Mouse (Mus musculus): Measurements from ENCODE around the gene Amd1. TPM values are rescaled to one million over a fixed set of nuclear protein-coding genes. Genes with fewer than 3 reads are reported as not detected.
A peak's percentile ranks its signal among the peaks of the same experiment; 100 is the strongest.

Gene Amd1
- polyA plus RNA-seq, 1 experiment from 2014 or later, result 47.5 TPM

- ATAC-seq (ENCODE audit: low FRiP score), result no peak
- no peak for DNase-seq (ENCODE audit: low spot score)
- Histone ChIP-seq H3K36me3 (replicated peaks; ENCODE audit: control insufficient read depth, insufficient read depth) (no peaks in the 10 kb centered on the region), H3K9ac (no peak overlapping the region), H3K9me3 (ENCODE audit: control insufficient read depth, low read length) (no peaks in the 10 kb centered on the region), H3K27ac (no peak overlapping the region), H3K27me3 (ENCODE audit: control insufficient read depth, insufficient read depth, low read length) (no peaks in the 10 kb centered on the region), H3K4me1 (replicated peaks; ENCODE audit: control insufficient read depth, insufficient read depth, low read length) (peaks cover 8% of the 10 kb centered on the region; the same call in 1 of the 2 replicates), H3K4me3 (replicated peaks; ENCODE audit: low read length) (no peak overlapping the region), H3K4me2 (replicated peaks) (no peak overlapping the region)
- 59% methylated on average over 5 of the region's 5 CpGs for WGBS
Measured at GRCm38 (mm10) chr10:40260305-40260704, 41.7 kb downstream of the Amd1 start.

GRCm38 (mm10) chr10:40259542-40259941, 42.4 kb downstream of the Amd1 start:
- DNase-seq (ENCODE audit: low spot score), result no peak
- no peaks in the 10 kb centered on the region for H3K27me3 ChIP-seq (ENCODE audit: control insufficient read depth, insufficient read depth, low read length)
- ATAC-seq (ENCODE audit: low FRiP score), result no peak
- 0 out of 2 replicates have a peak, but pooled peaks cover under 1% of the 10 kb centered on the region for H3K36me3 ChIP-seq (replicated peaks; ENCODE audit: control insufficient read depth, insufficient read depth)
- H3K9ac ChIP-seq, result no peak overlapping the region
- no peaks in the 10 kb centered on the region for H3K9me3 ChIP-seq (ENCODE audit: control insufficient read depth, low read length)
- H3K4me1 ChIP-seq (replicated peaks; ENCODE audit: control insufficient read depth, insufficient read depth, low read length), result peaks cover 8% of the 10 kb centered on the region; the same call in 1 of the 2 replicates
- 19% methylated on average over 8 of the region's 8 CpGs for WGBS
- H3K4me2 ChIP-seq (replicated peaks), result no peak overlapping the region
- no peak overlapping the region for H3K4me3 ChIP-seq (replicated peaks; ENCODE audit: low read length)
- no peak overlapping the region for H3K27ac ChIP-seq

DNA sequence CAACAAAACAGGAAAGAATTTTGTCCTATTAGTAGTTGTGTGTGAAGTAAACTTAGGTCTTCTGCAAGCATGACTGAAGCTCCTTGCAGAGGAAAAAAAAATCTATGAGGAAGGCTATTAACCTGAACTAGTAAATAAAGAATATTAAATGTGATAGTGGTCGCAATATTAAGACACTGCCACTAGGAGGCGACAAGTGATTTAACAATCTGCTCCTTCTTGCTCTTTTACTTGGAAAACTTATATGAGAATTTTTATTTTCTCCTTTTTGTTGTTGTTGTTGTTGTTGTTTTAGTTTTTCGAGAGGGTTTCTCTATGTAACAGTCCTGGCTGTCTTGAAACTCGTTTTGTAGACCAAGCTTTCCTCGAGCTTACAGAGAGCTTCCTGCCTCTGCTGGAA, 43.0 kb downstream of the Amd1 start:
- Histone ChIP-seq H3K36me3 (replicated peaks; ENCODE audit: control insufficient read depth, insufficient read depth) (peaks cover 6% of the 10 kb centered on the region; the same call in 1 of the 2 replicates), H3K27ac (peak overlapping the region; percentile 93), H3K9me3 (ENCODE audit: control insufficient read depth, low read length) (no peaks in the 10 kb centered on the region), H3K4me1 (replicated peaks; ENCODE audit: control insufficient read depth, insufficient read depth, low read length) (peaks cover 8% of the 10 kb centered on the region; the same call in 1 of the 2 replicates), H3K4me3 (replicated peaks; ENCODE audit: low read length) (peak overlapping the region; percentile 65), H3K4me2 (replicated peaks) (peak overlapping the region; percentile 73), H3K9ac (peak overlapping the region; percentile 83; the same call in 1 of the 2 replicates), H3K27me3 (ENCODE audit: control insufficient read depth, insufficient read depth, low read length) (no peaks in the 10 kb centered on the region)
- 5% methylated on average over 5 of the region's 5 CpGs for WGBS
- ATAC-seq (ENCODE audit: low FRiP score) (no peak), DNase-seq (ENCODE audit: low spot score) (peak; percentile 76)

GRCm38 (mm10) chr10:40258401-40258966, 43.5 kb downstream of the Amd1 start:
- under 1% methylated on average over 12 of the region's 12 CpGs for WGBS
- Histone ChIP-seq H3K4me3 (replicated peaks; ENCODE audit: low read length) (peak overlapping the region; percentile 65), H3K4me1 (replicated peaks; ENCODE audit: control insufficient read depth, insufficient read depth, low read length) (peaks cover 8% of the 10 kb centered on the region; the same call in 1 of the 2 replicates), H3K9me3 (ENCODE audit: control insufficient read depth, low read length) (no peaks in the 10 kb centered on the region), H3K27me3 (ENCODE audit: control insufficient read depth, insufficient read depth, low read length) (no peaks in the 10 kb centered on the region), H3K36me3 (replicated peaks; ENCODE audit: control insufficient read depth, insufficient read depth) (peaks cover 9% of the 10 kb centered on the region), H3K4me2 (replicated peaks) (peak overlapping the region; percentile 73), H3K27ac (peak overlapping the region; percentile 93), H3K9ac (peak overlapping the region; percentile 83)
- DNase-seq (ENCODE audit: low spot score), result peak; percentile 84
- ATAC-seq (ENCODE audit: low FRiP score), result peak; percentile 78

DNA sequence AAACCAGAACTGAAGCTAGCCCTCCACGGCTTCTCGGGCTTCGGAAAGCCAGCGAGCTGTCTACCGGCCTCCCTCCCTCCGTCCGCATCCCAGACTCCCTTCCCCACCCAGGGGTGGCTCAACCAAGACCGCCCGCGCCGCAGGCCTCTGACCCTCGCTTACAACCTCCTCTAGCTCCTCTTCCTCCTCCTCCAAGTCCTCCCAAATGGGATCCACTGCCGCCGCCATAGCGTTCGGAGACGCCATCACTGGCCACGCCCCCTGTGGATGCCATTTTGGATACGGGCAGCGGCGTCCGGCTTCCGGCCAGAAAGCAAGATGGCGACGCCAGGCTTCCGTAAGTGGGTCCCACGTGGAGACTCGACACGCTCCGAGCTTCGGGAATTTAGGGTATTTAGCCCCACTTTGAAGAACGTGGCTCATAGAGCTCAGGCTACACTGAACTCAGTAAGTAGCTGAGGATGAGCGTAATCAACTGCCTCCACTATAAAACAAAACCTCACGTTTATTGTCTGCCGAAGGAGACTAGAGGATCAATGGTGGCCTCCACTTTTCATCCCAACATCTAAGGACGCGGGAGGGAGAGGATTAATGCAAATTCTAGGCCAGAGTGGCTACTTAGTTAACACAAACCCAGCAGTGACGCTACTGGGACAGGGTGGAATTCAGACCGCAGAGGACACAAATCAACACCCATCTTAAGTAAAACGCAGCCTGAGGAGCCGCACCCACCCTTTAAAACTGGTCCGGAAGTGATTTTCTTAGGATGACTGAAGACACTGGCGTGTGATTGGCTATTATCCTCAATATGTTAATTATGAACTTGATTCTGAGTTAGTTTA, 44.4 kb downstream of the Amd1 start, which contains the start of gene Gtf3c6:
Gtf3c6 (minus strand) TSS at position 695 of the 842 bp plus-strand sequence.
- peak within 1 kb of the TSS; percentile 65 for H3K4me3 ChIP-seq (replicated peaks; ENCODE audit: low read length)
- no peaks in the 10 kb centered on the region for H3K9me3 ChIP-seq (ENCODE audit: control insufficient read depth, low read length)
- peak within 1 kb of the TSS; percentile 93 for H3K27ac ChIP-seq
- DNase-seq (ENCODE audit: low spot score), result peak; percentile 95
- peaks cover 18% of the 10 kb centered on the region for H3K36me3 ChIP-seq (replicated peaks; ENCODE audit: control insufficient read depth, insufficient read depth)
- under 1% methylated on average over 43 of the region's 43 CpGs for WGBS
- ATAC-seq (ENCODE audit: low FRiP score), result peak; percentile 83
- peak within 1 kb of the TSS; percentile 73 for H3K4me2 ChIP-seq (replicated peaks)
- H3K27me3 ChIP-seq (ENCODE audit: control insufficient read depth, insufficient read depth, low read length), result no peaks in the 10 kb centered on the region
- peaks cover 8% of the 10 kb centered on the region; the same call in 1 of the 2 replicates for H3K4me1 ChIP-seq (replicated peaks; ENCODE audit: control insufficient read depth, insufficient read depth, low read length)
- H3K9ac ChIP-seq, result peak within 1 kb of the TSS; percentile 83

DNA sequence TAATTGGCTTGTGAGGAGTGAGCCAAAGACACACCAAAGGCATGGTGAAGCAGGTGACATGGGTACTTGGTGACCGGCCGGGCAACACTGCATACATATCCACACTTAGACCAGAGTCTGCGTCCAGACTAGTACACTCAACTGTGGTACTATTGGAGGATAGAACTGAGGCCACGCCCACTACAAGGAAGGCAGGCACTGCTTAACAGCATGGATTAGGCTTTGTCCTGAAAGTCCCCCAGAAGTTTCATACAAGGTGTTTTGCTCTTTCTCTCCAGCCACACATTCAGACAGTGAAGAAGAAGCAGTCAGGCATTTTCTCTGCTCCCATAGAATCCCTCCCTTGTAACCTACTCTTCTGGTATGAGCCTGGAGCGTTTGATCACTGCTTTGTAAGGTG, 45.3 kb downstream of the Amd1 start:
- peak overlapping the region; percentile 73 for H3K4me2 ChIP-seq (replicated peaks)
- WGBS, result 4% methylated on average over 5 of the region's 5 CpGs
- H3K9me3 ChIP-seq (ENCODE audit: control insufficient read depth, low read length), result no peaks in the 10 kb centered on the region
- no peaks in the 10 kb centered on the region for H3K27me3 ChIP-seq (ENCODE audit: control insufficient read depth, insufficient read depth, low read length)
- ATAC-seq (ENCODE audit: low FRiP score) (peak; percentile 83), DNase-seq (ENCODE audit: low spot score) (peak; percentile 75)
- peaks cover 8% of the 10 kb centered on the region; the same call in 1 of the 2 replicates for H3K4me1 ChIP-seq (replicated peaks; ENCODE audit: control insufficient read depth, insufficient read depth, low read length)
- H3K4me3 ChIP-seq (replicated peaks; ENCODE audit: low read length), result peak overlapping the region; percentile 65
- H3K27ac ChIP-seq, result peak overlapping the region; percentile 93
- peak overlapping the region; percentile 83 for H3K9ac ChIP-seq
- H3K36me3 ChIP-seq (replicated peaks; ENCODE audit: control insufficient read depth, insufficient read depth), result peaks cover 27% of the 10 kb centered on the region

GRCm38 (mm10) chr10:40250969-40251368, 51.0 kb downstream of the Amd1 start:
- 91% methylated on average over 6 of the region's 6 CpGs for WGBS
- Histone ChIP-seq H3K4me3 (replicated peaks; ENCODE audit: low read length) (no peak overlapping the region), H3K36me3 (replicated peaks; ENCODE audit: control insufficient read depth, insufficient read depth) (peaks cover 68% of the 10 kb centered on the region), H3K9me3 (ENCODE audit: control insufficient read depth, low read length) (no peaks in the 10 kb centered on the region), H3K27ac (no peak overlapping the region), H3K4me1 (replicated peaks; ENCODE audit: control insufficient read depth, insufficient read depth, low read length) (peaks cover 9% of the 10 kb centered on the region), H3K27me3 (ENCODE audit: control insufficient read depth, insufficient read depth, low read length) (no peaks in the 10 kb centered on the region), H3K9ac (no peak overlapping the region), H3K4me2 (replicated peaks) (no peak overlapping the region)
- no peak for ATAC-seq (ENCODE audit: low FRiP score)
- no peak for DNase-seq (ENCODE audit: low spot score)

- no peaks in the 10 kb centered on the region for H3K9me3 ChIP-seq (ENCODE audit: control insufficient read depth, low read length)
- no peak overlapping the region for H3K27ac ChIP-seq
- 93% methylated on average over 9 of the region's 9 CpGs for WGBS
- no peaks in the 10 kb centered on the region for H3K27me3 ChIP-seq (ENCODE audit: control insufficient read depth, insufficient read depth, low read length)
- no peak for ATAC-seq (ENCODE audit: low FRiP score)
- DNase-seq (ENCODE audit: low spot score), result peak; percentile 40
- H3K4me3 ChIP-seq (replicated peaks; ENCODE audit: low read length), result no peak overlapping the region
- H3K4me2 ChIP-seq (replicated peaks), result no peak overlapping the region
- H3K9ac ChIP-seq, result no peak overlapping the region
- peaks cover 68% of the 10 kb centered on the region for H3K36me3 ChIP-seq (replicated peaks; ENCODE audit: control insufficient read depth, insufficient read depth)
- H3K4me1 ChIP-seq (replicated peaks; ENCODE audit: control insufficient read depth, insufficient read depth, low read length), result peaks cover 16% of the 10 kb centered on the region
Measured at GRCm38 (mm10) chr10:40249625-40250024, 52.4 kb downstream of the Amd1 start.

- ATAC-seq (ENCODE audit: low FRiP score) (peak; percentile 46; the same call in 1 of the 2 replicates), DNase-seq (ENCODE audit: low spot score) (no peak)
- Histone ChIP-seq H3K9me3 (ENCODE audit: control insufficient read depth, low read length) (no peaks in the 10 kb centered on the region), H3K4me3 (replicated peaks; ENCODE audit: low read length) (peak overlapping the region; percentile 69), H3K9ac (peak overlapping the region; percentile 59; the same call in 1 of the 2 replicates), H3K27ac (peak overlapping the region; percentile 86), H3K4me2 (replicated peaks) (peak overlapping the region; percentile 87), H3K36me3 (replicated peaks; ENCODE audit: control insufficient read depth, insufficient read depth) (peaks cover 64% of the 10 kb centered on the region), H3K27me3 (ENCODE audit: control insufficient read depth, insufficient read depth, low read length) (no peaks in the 10 kb centered on the region), H3K4me1 (replicated peaks; ENCODE audit: control insufficient read depth, insufficient read depth, low read length) (peaks cover 16% of the 10 kb centered on the region)
- WGBS, result 32% methylated on average over 11 of the region's 11 CpGs
Measured at GRCm38 (mm10) chr10:40247166-40247716, 54.7 kb downstream of the Amd1 start.

Measured in hindbrain, embryonic 14.5 days (tissue).